Mouse (Mus musculus) kidney, adult 2 months (tissue): ENCODE results near the gene Wdr82.

Experiments
- CTCF ChIP-seq: fragments of 200-500 bp; conservative IDR thresholded peaks from 2 replicates; pipeline ENCODE4 v1.5.1; 2011; ENCODE audit warnings: low read depth, mild to moderate bottlenecking, control low read depth, low read length, moderate library complexity, mixed read lengths; ENCODE audit not compliant: insufficient read depth, insufficient read length
- POLR2A ChIP-seq: fragments of 200-500 bp; IDR thresholded peaks from one replicate; pipeline ENCODE4 v1.6.1; 2011; ENCODE audit warnings: low read depth, low read length, control low read depth

DNA sequence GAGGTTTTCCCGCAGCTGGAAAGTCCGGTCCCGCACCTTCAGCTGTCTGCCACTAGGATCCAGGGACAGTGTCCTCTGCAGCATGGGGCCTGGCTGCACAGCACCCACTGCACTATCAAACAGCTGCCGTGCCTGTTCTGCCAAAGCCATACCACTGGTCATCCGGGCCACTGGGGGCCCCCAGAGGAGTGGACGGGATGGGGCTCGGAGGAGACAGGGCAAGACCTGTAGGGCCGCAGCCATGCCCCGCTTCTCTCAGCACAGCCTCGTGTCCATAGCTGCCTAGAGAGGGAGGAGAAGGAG is 13.2 kb upstream of the Wdr82 start:
- TF ChIP-seq CTCF (no peak), POLR2A (no peak)
